Mouse (Mus musculus) heart, embryonic 12.5 days (tissue): ENCODE results near the gene Cldn19. TPM values are rescaled to one million over a fixed set of nuclear protein-coding genes. Genes with fewer than 3 reads are reported as not detected.
"Not testable (repeated sequence)": the region's sequence is repeated elsewhere in the genome, so short reads cannot be mapped to it uniquely, and the experiment has no call there.

Experiments used
- ATAC-seq: fragments of 200-750 bp; cut with Nextera tagmentation; 2 replicates; pipeline ENCODE4 v1.8.0; 2017; ENCODE audit warnings: moderate TSS enrichment, moderate library complexity; ENCODE audit not compliant: insufficient number of reproducible peaks, low FRiP score
- H3K27ac ChIP-seq: fragments of 300-500 bp; sonication (generic); 2 replicates; pipeline ENCODE4 v1.5.1; 2016; ENCODE audit warnings: mild to moderate bottlenecking, moderate library complexity; ENCODE audit not compliant: poor library complexity, severe bottlenecking
- H3K27me3 ChIP-seq: fragments of 300-500 bp; sonication (generic); replicated peaks from 2 replicates; pipeline ENCODE4 v1.6.1; 2016; ENCODE audit warnings: mild to moderate bottlenecking, moderate library complexity
- H3K36me3 ChIP-seq: fragments of 300-500 bp; sonication (generic); 2 replicates; pipeline ENCODE4 v1.6.1; 2016; ENCODE audit warnings: mild to moderate bottlenecking, moderate library complexity
- H3K4me1 ChIP-seq: fragments of 300-500 bp; sonication (generic); replicated peaks from 2 replicates; pipeline ENCODE4 v1.6.1; 2016; ENCODE audit warnings: mild to moderate bottlenecking
- H3K4me2 ChIP-seq: fragments of 300-500 bp; sonication (generic); 2 replicates; pipeline ENCODE4 v1.6.1; 2016; ENCODE audit warnings: mild to moderate bottlenecking, moderate library complexity
- H3K4me3 ChIP-seq: fragments of 300-500 bp; sonication (generic); 2 replicates; pipeline ENCODE4 v1.5.1; 2016; ENCODE audit warnings: mild to moderate bottlenecking
- H3K9ac ChIP-seq: fragments of 300-500 bp; sonication (generic); 2 replicates; pipeline ENCODE4 v1.6.1; 2016; ENCODE audit warnings: mild to moderate bottlenecking, moderate library complexity
- H3K9me3 ChIP-seq: fragments of 300-500 bp; sonication (generic); replicated peaks from 2 replicates; pipeline ENCODE4 v1.6.1; 2016; ENCODE audit warnings: mild to moderate bottlenecking, moderate library complexity
- WGBS: fragments of 180-500 bp; shearing (Covaris S2); methylation state at CpG from one replicate; pipeline ENCODE4 v1.1.7; 2016; 5-methylcytosine and 5-hydroxymethylcytosine counted together
- polyA plus RNA-seq: library from polyadenylated mRNA; unstranded; fragments of >200 nt; fragmentation: Nextera tagmentation; extraction: Ambion mirVana; gene quantifications from 2 replicates; pipeline ENCODE4 v1.2.1, GENCODE M21; 2016

Gene Cldn19
- polyA plus RNA-seq, 1 experiment from 2014 or later, result not detected

- peaks cover 13% of the 10 kb centered on the region for H3K4me1 ChIP-seq
- 0 out of 2 replicates have a peak, but pooled peaks cover 17% of the 10 kb centered on the region for H3K27me3 ChIP-seq
- H3K4me3 ChIP-seq, result no peak overlapping the region
- H3K9me3 ChIP-seq, result no peaks in the 10 kb centered on the region
- H3K4me2 ChIP-seq, result no peak overlapping the region
- ATAC-seq, result no peak
- H3K27ac ChIP-seq, result no peak overlapping the region
- no peak overlapping the region; the same call in 1 of the 2 replicates for H3K9ac ChIP-seq
- H3K36me3 ChIP-seq, result no peaks in the 10 kb centered on the region
- WGBS, result 45% methylated on average over 9 of the region's 9 CpGs
Observed at GRCm38 (mm10) chr4:119254012-119254618, 1.1 kb upstream of the Cldn19 start.

- H3K27me3 ChIP-seq, result 0 out of 2 replicates have a peak, but pooled peaks cover 17% of the 10 kb centered on the region
- H3K4me3 ChIP-seq, result no peak overlapping the region
- H3K4me2 ChIP-seq, result no peak overlapping the region
- H3K9ac ChIP-seq, result no peak overlapping the region
- no peaks in the 10 kb centered on the region for H3K36me3 ChIP-seq
- H3K27ac ChIP-seq, result no peak overlapping the region
- WGBS, result 73% methylated on average over 6 of the region's 6 CpGs
- H3K4me1 ChIP-seq, result peaks cover 25% of the 10 kb centered on the region
- ATAC-seq, result no peak
- no peaks in the 10 kb centered on the region for H3K9me3 ChIP-seq
Observed at GRCm38 (mm10) chr4:119257083-119257482, 1.9 kb downstream of the Cldn19 start.

- Histone ChIP-seq H3K4me2 (no peak overlapping the region), H3K9me3 (no peaks in the 10 kb centered on the region), H3K4me1 (peaks cover 13% of the 10 kb centered on the region), H3K4me3 (no peak overlapping the region), H3K9ac (no peak overlapping the region), H3K36me3 (no peaks in the 10 kb centered on the region), H3K27ac (no peak overlapping the region), H3K27me3 (0 out of 2 replicates have a peak, but pooled peaks cover 9% of the 10 kb centered on the region)
- 72% methylated on average over 15 of the region's 15 CpGs for WGBS
- peak; percentile 46; the same call in 1 of the 2 replicates for ATAC-seq
Observed at GRCm38 (mm10) chr4:119259344-119260254, 4.4 kb downstream of the Cldn19 start.

GRCm38 (mm10) chr4:119261087-119261713, 6.0 kb downstream of the Cldn19 start:
- WGBS, result 38% methylated on average over 7 of the region's 7 CpGs
- no peak overlapping the region for H3K27ac ChIP-seq
- no peaks in the 10 kb centered on the region for H3K27me3 ChIP-seq
- H3K4me3 ChIP-seq, result no peak overlapping the region
- peaks cover 12% of the 10 kb centered on the region for H3K4me1 ChIP-seq
- no peaks in the 10 kb centered on the region for H3K9me3 ChIP-seq
- ATAC-seq, result no peak
- H3K4me2 ChIP-seq, result no peak overlapping the region
- H3K9ac ChIP-seq, result no peak overlapping the region
- no peaks in the 10 kb centered on the region for H3K36me3 ChIP-seq

GRCm38 (mm10) chr4:119262483-119262882, 7.3 kb downstream of the Cldn19 start:
- ATAC-seq, result no peak
- 84% methylated on average over 5 of the region's 5 CpGs for WGBS
- H3K4me2 ChIP-seq, result no peak overlapping the region
- H3K4me3 ChIP-seq, result no peak overlapping the region
- H3K4me1 ChIP-seq, result peaks cover 12% of the 10 kb centered on the region
- H3K9ac ChIP-seq, result no peak overlapping the region
- H3K36me3 ChIP-seq, result no peaks in the 10 kb centered on the region
- H3K9me3 ChIP-seq, result no peaks in the 10 kb centered on the region
- no peak overlapping the region for H3K27ac ChIP-seq
- no peaks in the 10 kb centered on the region for H3K27me3 ChIP-seq

- H3K4me3 ChIP-seq, result no peak overlapping the region
- H3K9me3 ChIP-seq, result no peaks in the 10 kb centered on the region
- H3K4me2 ChIP-seq, result no peak overlapping the region
- no peak for ATAC-seq
- peaks cover 12% of the 10 kb centered on the region for H3K4me1 ChIP-seq
- H3K9ac ChIP-seq, result no peak overlapping the region
- WGBS, result 63% methylated on average over 3 of the region's 3 CpGs
- no peaks in the 10 kb centered on the region for H3K27me3 ChIP-seq
- H3K36me3 ChIP-seq, result no peaks in the 10 kb centered on the region
- H3K27ac ChIP-seq, result no peak overlapping the region
Observed at GRCm38 (mm10) chr4:119263459-119263858, 8.2 kb downstream of the Cldn19 start.

GRCm38 (mm10) chr4:119266606-119267005, 11.4 kb downstream of the Cldn19 start:
- 65% methylated on average over 13 of the region's 13 CpGs for WGBS
- no peak overlapping the region for H3K27ac ChIP-seq
- H3K4me2 ChIP-seq, result no peak overlapping the region
- no peaks in the 10 kb centered on the region for H3K9me3 ChIP-seq
- H3K27me3 ChIP-seq, result no peaks in the 10 kb centered on the region
- peaks cover 27% of the 10 kb centered on the region for H3K36me3 ChIP-seq
- no peaks in the 10 kb centered on the region for H3K4me1 ChIP-seq
- no peak for ATAC-seq
- no peak overlapping the region for H3K9ac ChIP-seq
- no peak overlapping the region for H3K4me3 ChIP-seq

GRCm38 (mm10) chr4:119274627-119275026, 19.4 kb downstream of the Cldn19 start:
- no peaks in the 10 kb centered on the region for H3K27me3 ChIP-seq
- H3K9ac ChIP-seq, result no peak overlapping the region
- H3K4me3 ChIP-seq, result no peak overlapping the region
- H3K9me3 ChIP-seq, result no peaks in the 10 kb centered on the region
- H3K27ac ChIP-seq, result peak overlapping the region; percentile 51
- ATAC-seq, result no peak
- no peak overlapping the region for H3K4me2 ChIP-seq
- H3K36me3 ChIP-seq, result peaks cover 94% of the 10 kb centered on the region
- 85% methylated on average over 1 of the region's 1 CpGs for WGBS
- peaks cover 8% of the 10 kb centered on the region; the same call in 1 of the 2 replicates for H3K4me1 ChIP-seq

GRCm38 (mm10) chr4:119275226-119275625, 20.0 kb downstream of the Cldn19 start:
- Histone ChIP-seq H3K36me3 (peaks cover 94% of the 10 kb centered on the region), H3K4me1 (peaks cover 8% of the 10 kb centered on the region; the same call in 1 of the 2 replicates), H3K4me3 (no peak overlapping the region), H3K27me3 (no peaks in the 10 kb centered on the region), H3K27ac (peak overlapping the region; percentile 55), H3K4me2 (no peak overlapping the region), H3K9ac (no peak overlapping the region), H3K9me3 (no peaks in the 10 kb centered on the region)
- WGBS, result 39% methylated on average over 2 of the region's 2 CpGs
- ATAC-seq, result 0 out of 2 replicates have a peak, but pooled peaks have one; percentile 46

- Histone ChIP-seq H3K4me1 (peaks cover 8% of the 10 kb centered on the region; the same call in 1 of the 2 replicates), H3K9ac (no peak overlapping the region), H3K36me3 (peaks cover 92% of the 10 kb centered on the region), H3K27me3 (no peaks in the 10 kb centered on the region), H3K4me2 (no peak overlapping the region), H3K27ac (peak overlapping the region; percentile 55), H3K9me3 (no peaks in the 10 kb centered on the region), H3K4me3 (no peak overlapping the region)
- no peak for ATAC-seq
- WGBS, result 61% methylated on average over 2 of the region's 2 CpGs
Observed at GRCm38 (mm10) chr4:119275726-119276125, 20.5 kb downstream of the Cldn19 start.

- H3K36me3 ChIP-seq, result peaks cover 92% of the 10 kb centered on the region
- H3K9ac ChIP-seq, H3K4me2 ChIP-seq, H3K9me3 ChIP-seq, H3K27me3 ChIP-seq, ATAC-seq, H3K4me3 ChIP-seq, H3K4me1 ChIP-seq, H3K27ac ChIP-seq: not testable (repeated sequence)
- 89% methylated on average over 15 of the region's 15 CpGs for WGBS
Observed at GRCm38 (mm10) chr4:119278784-119279183, 23.6 kb downstream of the Cldn19 start.
